In the genomic region with DNA sequence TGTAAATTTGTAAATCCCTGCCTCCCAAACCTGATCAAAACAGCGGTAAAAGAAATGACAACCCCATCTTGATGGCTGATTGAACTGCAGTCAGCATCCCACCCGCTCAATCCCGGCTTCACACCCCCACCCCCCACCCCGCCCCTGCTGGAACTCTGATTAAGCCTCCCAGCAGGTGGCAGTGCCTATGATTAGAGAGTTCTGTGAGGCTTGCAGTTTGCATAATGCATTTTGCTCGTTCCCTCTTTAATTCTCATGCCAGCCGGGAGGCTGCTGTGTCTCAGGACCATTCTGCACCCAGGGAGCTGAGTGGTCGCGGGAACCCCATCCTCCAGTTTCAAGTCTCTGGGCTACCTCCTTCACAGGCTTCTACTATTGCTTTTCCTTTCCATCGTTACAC, we compare ENCODE assay signal across 9 mouse cellular contexts. TPM values are rescaled to one million over a fixed set of nuclear protein-coding genes. Genes with fewer than 3 reads are reported as not detected.
DNase-seq lines count a peak whose midpoint lies in the region; ATAC-seq and TF ChIP-seq lines count a peak whose summit lies in the region.
"Had no signal": no experiment of that assay in that cellular context is flagged by ENCODE, and none has a peak within 500 bp of the region (broad histone marks: within the 10 kb centered on the region; RNA-seq: fewer than 3 reads in every experiment).

No protein-coding gene starts in this region.

- ATAC-seq in forebrain, embryonic 16.5 days, result peak; percentile 87
- no peak for ATAC-seq in kidney, embryonic 15.5 days (replicated peaks; ENCODE audit: low FRiP score)
- ATAC-seq in liver, embryonic 14.5 days (ENCODE audit: insufficient read depth), result peak; percentile 20; the same call in 1 of the 2 replicates

- H3K27ac ChIP-seq in forebrain, embryonic 16.5 days (ENCODE audit: low read length), result peak overlapping the region; percentile 17; the same call in 1 of the 2 replicates
- H3K27ac ChIP-seq in kidney, embryonic 15.5 days, result no peak overlapping the region
- no peak overlapping the region; the same call in 1 of the 2 replicates for H3K27ac ChIP-seq in liver, embryonic 14.5 days

- TF ChIP-seq EP300 in liver, embryonic 14.5 days (IDR thresholded peaks at IDR 0.05; ENCODE audit: low read depth), result no peak

- H3K9me3 ChIP-seq in forebrain, embryonic 16.5 days (ENCODE audit: control insufficient read depth, low read length), result peaks cover 3% of the 10 kb centered on the region; the same call in 1 of the 2 replicates
- 0 out of 2 replicates have a peak, but pooled peaks cover 4% of the 10 kb centered on the region for H3K9me3 ChIP-seq in kidney, embryonic 15.5 days (replicated peaks)
- H3K9me3 ChIP-seq in liver, embryonic 14.5 days (ENCODE audit: control insufficient read depth, low read length), result peaks cover 9% of the 10 kb centered on the region

- H3K4me2 ChIP-seq in forebrain, embryonic 16.5 days (ENCODE audit: low read length), result peak overlapping the region; percentile 41
- H3K4me2 ChIP-seq in kidney, embryonic 15.5 days, result peak overlapping the region; percentile 32
- peak overlapping the region; percentile 46 for H3K4me2 ChIP-seq in liver, embryonic 14.5 days (ENCODE audit: low read depth)

- H3K9ac ChIP-seq in forebrain, embryonic 16.5 days (replicated peaks; ENCODE audit: low read depth, low read length), result 0 out of 2 replicates have a peak overlapping the region, but pooled peaks have one; percentile 18
- H3K9ac ChIP-seq in kidney, embryonic 15.5 days, result no peak overlapping the region
- peak overlapping the region; percentile 23 for H3K9ac ChIP-seq in liver, embryonic 14.5 days (replicated peaks)

- peaks cover 12% of the 10 kb centered on the region for H3K4me1 ChIP-seq in forebrain, embryonic 16.5 days (replicated peaks; ENCODE audit: control insufficient read depth, insufficient read depth, low read length)
- peaks cover 15% of the 10 kb centered on the region for H3K4me1 ChIP-seq in kidney, embryonic 15.5 days
- H3K4me1 ChIP-seq in liver, embryonic 14.5 days (replicated peaks; ENCODE audit: control insufficient read depth in 2 of 2, insufficient read depth in 2 of 2, low read length in 1 of 2), result peaks cover 42 to 56% of the 10 kb centered on the region in 2 experiments

- TF ChIP-seq CTCF in liver, embryonic 14.5 days (IDR thresholded peaks at IDR 0.05; ENCODE audit: low read depth), result peak; percentile 38; the same call in 1 of the 2 replicates

- peak; percentile 53 for DNase-seq in layer of hippocampus, adult 11-12 months (ENCODE audit: low spot score)
- DNase-seq in layer of hippocampus, adult 9-10 months (ENCODE audit: low spot score), result no peak
- no peak for DNase-seq in liver, embryonic 14.5 days (ENCODE audit: low read depth in 3 of 3, low spot score in 3 of 3)
- peak; percentile 45 for DNase-seq in right cerebral cortex, postnatal 4 days
- DNase-seq in urinary bladder, postnatal 10 days (ENCODE audit: low spot score), result no peak
- DNase-seq in adrenal gland, postnatal 4 days (ENCODE audit: low spot score in 2 of 2), result no peak

- H3K27me3 ChIP-seq in forebrain, embryonic 16.5 days (replicated peaks; ENCODE audit: control insufficient read depth, insufficient read depth, low read length), result no peaks in the 10 kb centered on the region
- H3K27me3 ChIP-seq in kidney, embryonic 15.5 days, result no peaks in the 10 kb centered on the region
- H3K27me3 ChIP-seq in liver, embryonic 14.5 days (ENCODE audit: control insufficient read depth, insufficient read depth, low read length), result no peaks in the 10 kb centered on the region

- 1% methylated on average over 9 of the region's 9 CpGs for WGBS in forebrain, embryonic 16.5 days
- WGBS in kidney, embryonic 15.5 days, result 5% methylated on average over 9 of the region's 9 CpGs
- WGBS in liver, embryonic 14.5 days (ENCODE audit: insufficient replicate concordance), result 5% methylated on average over 9 of the region's 9 CpGs

- no peaks in the 10 kb centered on the region for H3K36me3 ChIP-seq in forebrain, embryonic 16.5 days (ENCODE audit: control insufficient read depth, insufficient read depth)
- H3K36me3 ChIP-seq in kidney, embryonic 15.5 days, result no peaks in the 10 kb centered on the region
- H3K36me3 ChIP-seq in liver, embryonic 14.5 days (replicated peaks; ENCODE audit: control insufficient read depth, insufficient read depth, low read depth), result no peaks in the 10 kb centered on the region
- H3K36me3 ChIP-seq: G1E had no signal

- no peak overlapping the region for H3K4me3 ChIP-seq in forebrain, embryonic 16.5 days (replicated peaks; ENCODE audit: low read length)
- H3K4me3 ChIP-seq in kidney, embryonic 15.5 days (replicated peaks), result no peak overlapping the region
- no peak overlapping the region for H3K4me3 ChIP-seq in liver, embryonic 14.5 days (ENCODE audit: insufficient read depth in 1 of 2, low read depth in 2 of 2, low read length in 2 of 2)

RNA-seq across cellular contexts. Expression of a gene that starts 2.2 kb away (rescaled TPM):
- 0.37 and 0.52 TPM in 2 replicates for polyA plus RNA-seq in forebrain, embryonic 16.5 days (2015; fragmentation: Nextera tagmentation; extraction: Ambion mirVana)
- polyA plus RNA-seq in kidney, embryonic 15.5 days (2015; fragmentation: Nextera tagmentation; extraction: Ambion mirVana), result 0.34 and 0.45 TPM in 2 replicates
- polyA plus RNA-seq in liver, embryonic 14.5 days (2012; rRNA removed), result 0.30 and 0.65 TPM in 2 replicates
- 0.80 and 1.5 TPM in 2 replicates for polyA plus RNA-seq in liver, embryonic 14.5 days (2014; fragmentation: Nextera tagmentation; extraction: Ambion mirVana)
- 1 to 10 TPM in 1 of 2 experiments, under 1 TPM in 1; 0.45 to 1.3 TPM for total RNA-seq in adrenal gland, postnatal 4 days (2021)
- polyA plus RNA-seq: G1E had no signal

Comparison
In these comparisons a context has a peak if more than half of its experiments do, and no peak if none do; other contexts are left out.
1. DNase-seq: peak in layer of hippocampus, adult 11-12 months (single experiment) and right cerebral cortex, postnatal 4 days (single experiment); none in layer of hippocampus, adult 9-10 months (single experiment), liver, embryonic 14.5 days (0 of 3), urinary bladder, postnatal 10 days (single experiment) and adrenal gland, postnatal 4 days (0 of 2).
2. Peak in every context shown above with its lines, with median percentiles within 50 percentile points of each other: H3K4me2 ChIP-seq.